Mouse (Mus musculus): Measurements from ENCODE around the gene Fkbp4. TPM values are rescaled to one million over a fixed set of nuclear protein-coding genes. Genes with fewer than 3 reads are reported as not detected.
A peak's percentile ranks its signal among the peaks of the same experiment; 100 is the strongest.

The Fkbp4 gene
- 362 and 541 TPM in 2 replicates for polyA plus RNA-seq (2016; fragmentation: Nextera tagmentation; extraction: Ambion mirVana)

DNA sequence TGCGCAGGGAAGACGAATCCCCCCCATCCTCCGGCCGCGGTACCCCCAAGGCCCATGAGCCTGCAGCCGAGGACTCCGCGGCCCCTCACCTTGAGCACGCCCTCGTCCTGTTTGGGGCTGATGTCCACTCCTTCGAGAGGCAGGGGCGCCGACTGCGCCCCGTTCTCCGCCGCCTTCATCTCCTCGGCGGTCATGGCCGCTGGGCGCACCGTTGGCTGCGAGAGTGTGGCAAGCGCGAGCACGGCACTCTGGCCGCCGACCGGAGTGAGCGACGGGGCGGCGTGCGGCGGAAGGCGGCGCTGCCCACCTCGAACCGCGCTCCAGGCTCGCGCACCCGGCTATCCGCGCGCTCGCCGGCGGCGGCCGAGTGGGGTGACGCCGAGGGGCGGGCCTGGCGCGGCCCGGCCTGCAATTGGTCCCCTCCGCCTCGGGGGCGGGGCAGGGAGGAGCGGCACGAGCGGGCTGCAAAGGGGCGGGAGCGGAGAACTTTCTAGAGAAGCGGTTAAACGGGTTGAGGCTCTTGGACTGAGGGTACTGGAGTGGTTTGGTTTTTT lies at the start of gene Fkbp4:
TSS of gene Fkbp4 (minus strand) at position 361 of the 554 bp plus-strand sequence.
- under 1% methylated on average over 67 of the region's 67 CpGs for WGBS
- Histone ChIP-seq H3K9me3 (no peaks in the 10 kb centered on the region), H3K27me3 (ENCODE audit: insufficient read depth, poor library complexity, severe bottlenecking) (no peaks in the 10 kb centered on the region), H3K4me1 (peaks cover 28% of the 10 kb centered on the region), H3K27ac (peak within 1 kb of the TSS; percentile 99), H3K4me3 (peak within 1 kb of the TSS; percentile 98), H3K36me3 (peaks cover 33% of the 10 kb centered on the region)
- peak; percentile 95 for DNase-seq (ENCODE audit: low spot score)

DNA sequence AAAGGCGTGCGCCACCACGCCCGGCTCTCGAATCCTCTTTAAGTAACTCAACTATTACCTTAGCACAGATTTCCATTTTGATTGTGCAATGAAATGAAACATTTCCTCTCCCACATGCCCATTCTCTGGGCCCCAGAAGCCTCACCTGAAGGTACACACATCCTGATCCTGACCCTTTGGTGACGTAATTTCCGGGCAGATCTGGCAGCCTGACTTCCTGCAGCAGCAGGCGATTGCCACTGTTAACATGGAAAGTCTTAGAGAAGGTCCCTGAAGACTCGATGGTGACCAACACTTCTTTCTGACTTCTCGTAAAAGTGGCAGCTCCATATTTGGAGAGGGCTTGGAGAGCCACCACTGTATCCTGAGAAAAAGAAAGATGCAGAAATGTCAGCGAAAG lies 49.3 kb upstream of the Fkbp4 start:
- H3K4me3 ChIP-seq = no peak overlapping the region
- 82% methylated on average over 11 of the region's 11 CpGs for WGBS
- no peaks in the 10 kb centered on the region for H3K9me3 ChIP-seq
- H3K4me1 ChIP-seq = no peaks in the 10 kb centered on the region
- no peaks in the 10 kb centered on the region for H3K27me3 ChIP-seq (ENCODE audit: insufficient read depth, poor library complexity, severe bottlenecking)
- DNase-seq (ENCODE audit: low spot score) = no peak
- H3K27ac ChIP-seq = no peak overlapping the region
- H3K36me3 ChIP-seq = no peaks in the 10 kb centered on the region

DNA sequence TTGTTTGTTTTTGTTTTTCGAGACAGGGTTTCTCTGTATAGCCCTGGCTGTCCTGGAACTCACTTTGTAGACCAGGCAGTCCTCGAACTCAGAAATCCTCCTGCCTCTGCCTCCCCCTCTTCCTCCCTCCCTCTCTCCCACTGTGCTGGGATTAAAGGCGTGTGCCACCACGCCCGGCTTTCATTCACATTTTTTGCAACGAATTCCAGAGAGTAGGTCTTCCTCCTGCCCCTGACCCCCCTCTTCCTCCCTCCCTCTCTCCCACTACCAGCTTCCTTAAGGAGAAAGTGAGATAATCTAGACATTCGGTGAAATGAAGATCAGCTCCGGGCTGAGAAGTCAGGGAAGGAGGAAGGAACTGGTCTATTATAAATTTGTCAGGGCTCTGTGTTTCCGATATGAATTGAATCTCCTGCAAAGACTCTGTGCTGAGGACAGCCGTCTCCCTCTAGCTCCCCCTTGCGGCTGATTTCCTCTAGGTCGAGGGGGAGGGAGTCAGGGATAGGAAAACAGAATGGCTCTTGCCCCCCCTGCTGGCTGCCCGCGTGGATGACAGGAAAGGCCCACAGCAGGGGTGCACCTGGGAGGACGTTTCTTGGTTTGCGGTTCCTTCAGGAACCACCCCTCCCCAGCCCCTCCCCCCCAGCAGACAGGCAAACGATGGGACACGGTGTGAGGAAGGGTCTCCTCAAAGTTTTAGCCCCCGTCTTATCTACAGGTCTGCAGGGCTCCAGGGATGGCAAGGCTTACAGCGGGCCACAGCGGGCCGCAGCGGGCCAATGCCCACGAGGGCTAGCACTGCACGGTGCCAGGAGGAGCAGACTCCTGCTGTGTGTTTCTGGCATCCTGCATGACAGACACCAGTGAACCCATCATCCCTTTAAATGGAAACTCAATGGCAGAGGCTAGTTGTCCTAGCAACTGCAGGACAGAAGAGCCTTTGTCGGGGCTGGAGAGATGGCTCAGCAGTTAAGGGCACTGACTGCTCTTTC lies 41.3 kb upstream of the Fkbp4 start:
- Histone ChIP-seq H3K4me3 (peak overlapping the region; percentile 45), H3K4me1 (peaks cover 3% of the 10 kb centered on the region; the same call in 1 of the 2 replicates), H3K27me3 (ENCODE audit: insufficient read depth, poor library complexity, severe bottlenecking) (no peaks in the 10 kb centered on the region; the same call in 1 of the 2 replicates), H3K27ac (no peak overlapping the region), H3K36me3 (no peaks in the 10 kb centered on the region), H3K9me3 (no peaks in the 10 kb centered on the region)
- WGBS = 19% methylated on average over 26 of the region's 26 CpGs
- DNase-seq (ENCODE audit: low spot score) = peak; percentile 94

DNA sequence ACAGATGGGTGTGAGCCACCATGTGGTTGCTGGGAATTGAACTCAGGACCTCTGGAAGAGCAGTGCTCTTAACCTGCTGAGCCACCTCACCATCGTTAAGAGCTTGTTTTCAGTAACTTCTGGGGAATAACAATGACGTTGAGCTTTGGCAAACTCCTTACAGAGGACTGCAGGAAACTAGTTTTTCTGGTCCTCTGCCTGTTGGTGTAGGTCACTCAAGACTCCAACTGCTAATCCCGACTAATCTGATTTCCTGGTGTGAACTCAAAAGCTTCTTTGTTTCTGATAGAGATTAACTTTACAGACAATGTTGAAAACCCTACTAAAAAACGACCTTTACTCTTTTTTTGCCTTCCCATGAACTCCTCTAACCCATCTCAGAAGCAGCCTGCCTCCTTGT lies 39.0 kb upstream of the Fkbp4 start:
- WGBS = 12% methylated on average over 4 of the region's 4 CpGs
- no peak for DNase-seq (ENCODE audit: low spot score)
- no peak overlapping the region for H3K4me3 ChIP-seq
- H3K27me3 ChIP-seq (ENCODE audit: insufficient read depth, poor library complexity, severe bottlenecking) = no peaks in the 10 kb centered on the region; the same call in 1 of the 2 replicates
- H3K27ac ChIP-seq = no peak overlapping the region
- no peaks in the 10 kb centered on the region for H3K36me3 ChIP-seq
- no peaks in the 10 kb centered on the region for H3K9me3 ChIP-seq
- peaks cover 3% of the 10 kb centered on the region; the same call in 1 of the 2 replicates for H3K4me1 ChIP-seq

DNA sequence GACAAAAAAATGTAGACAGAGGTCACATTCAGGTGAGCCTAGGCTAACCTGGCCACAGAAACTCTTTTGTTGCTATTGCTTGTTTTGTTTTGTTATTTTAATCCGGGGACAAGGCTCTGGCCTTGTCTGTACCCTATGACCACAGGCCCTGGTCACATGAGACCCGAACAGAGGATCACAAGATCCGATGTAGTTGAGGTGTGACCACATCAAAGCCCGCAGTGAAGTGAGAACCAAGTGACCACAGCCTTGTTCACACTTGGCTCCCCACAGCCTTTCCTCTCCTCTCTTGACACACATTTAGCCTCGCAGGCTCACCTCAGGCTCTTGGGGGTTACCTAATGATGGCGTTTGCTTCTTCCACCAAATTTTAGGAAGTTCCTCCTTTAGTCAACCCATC lies 35.6 kb upstream of the Fkbp4 start:
- Histone ChIP-seq H3K9me3 (no peaks in the 10 kb centered on the region), H3K27ac (no peak overlapping the region), H3K4me1 (peaks cover 4% of the 10 kb centered on the region; the same call in 1 of the 2 replicates), H3K27me3 (ENCODE audit: insufficient read depth, poor library complexity, severe bottlenecking) (no peaks in the 10 kb centered on the region), H3K4me3 (no peak overlapping the region), H3K36me3 (no peaks in the 10 kb centered on the region)
- 85% methylated on average over 6 of the region's 6 CpGs for WGBS
- no peak for DNase-seq (ENCODE audit: low spot score)

DNA sequence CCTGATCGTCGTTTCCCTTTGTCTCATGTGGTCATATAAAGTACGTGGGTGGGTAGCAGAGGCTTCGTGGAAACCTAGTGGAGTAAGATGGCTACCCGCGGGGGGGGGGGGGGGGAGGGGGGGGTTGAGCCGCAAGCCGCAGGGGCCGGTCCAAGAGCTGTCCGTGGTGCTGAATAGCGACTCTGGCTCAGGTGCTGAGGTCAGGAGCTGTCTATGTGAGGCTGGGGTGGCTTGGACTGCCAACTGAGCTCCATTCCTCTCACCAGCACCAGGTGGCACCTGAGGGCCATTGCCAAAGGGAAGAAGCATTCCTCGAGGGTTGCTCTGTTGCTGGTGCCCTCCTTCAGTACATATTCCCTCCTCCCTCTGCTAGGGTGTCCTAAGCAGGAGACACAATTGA lies 31.0 kb upstream of the Fkbp4 start:
- Histone ChIP-seq H3K9me3 (no peaks in the 10 kb centered on the region), H3K27ac (no peak overlapping the region), H3K36me3 (no peaks in the 10 kb centered on the region), H3K27me3 (ENCODE audit: insufficient read depth, poor library complexity, severe bottlenecking) (no peaks in the 10 kb centered on the region), H3K4me3 (no peak overlapping the region), H3K4me1 (peaks cover 4% of the 10 kb centered on the region; the same call in 1 of the 2 replicates)
- peak; percentile 77 for DNase-seq (ENCODE audit: low spot score)
- 7% methylated on average over 12 of the region's 12 CpGs for WGBS

DNA sequence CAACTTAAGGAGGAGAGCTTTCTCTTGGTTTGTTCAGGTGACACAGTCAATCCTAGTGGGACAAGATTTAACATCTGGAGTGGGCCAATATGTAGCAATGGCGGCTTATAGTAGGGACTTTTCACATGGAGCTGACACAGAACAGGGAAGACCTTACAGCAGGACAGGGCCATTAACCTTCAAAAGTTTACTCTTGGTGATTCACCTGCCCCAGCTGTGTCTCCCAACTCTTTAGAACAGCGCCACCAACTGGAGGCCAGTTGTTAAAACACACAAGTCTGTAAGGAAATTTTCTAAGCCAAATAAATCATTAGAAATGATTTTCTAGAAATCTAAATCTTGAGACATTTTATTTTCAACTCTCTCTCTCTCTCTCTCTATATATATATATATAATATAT lies 28.8 kb upstream of the Fkbp4 start:
- Histone ChIP-seq H3K27me3 (ENCODE audit: insufficient read depth, poor library complexity, severe bottlenecking) (no peaks in the 10 kb centered on the region), H3K9me3 (no peaks in the 10 kb centered on the region), H3K27ac (no peak overlapping the region), H3K4me1 (peaks cover 4% of the 10 kb centered on the region; the same call in 1 of the 2 replicates), H3K36me3 (no peaks in the 10 kb centered on the region), H3K4me3 (no peak overlapping the region)
- peak; percentile 27 for DNase-seq (ENCODE audit: low spot score)
- WGBS = 28% methylated on average over 2 of the region's 2 CpGs

DNA sequence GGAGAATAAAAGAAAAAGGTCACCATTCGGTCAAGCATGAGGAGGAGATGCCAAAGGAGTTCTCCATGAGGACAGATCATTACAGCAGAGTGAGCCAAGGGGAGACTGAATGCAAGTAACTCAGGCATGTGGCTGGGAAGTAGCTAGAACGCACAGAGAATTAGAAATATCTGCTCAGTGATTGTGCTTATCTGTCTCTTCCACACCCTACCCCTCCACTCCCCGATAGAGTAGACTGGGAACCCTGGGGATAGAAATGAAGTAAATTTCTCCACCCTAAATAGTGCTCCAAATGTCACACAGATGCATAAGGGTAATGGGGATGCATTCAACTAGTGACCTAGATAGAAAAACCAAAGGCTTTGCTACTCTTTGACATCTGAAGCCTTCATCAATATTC lies 28.1 kb upstream of the Fkbp4 start:
- Histone ChIP-seq H3K27ac (no peak overlapping the region), H3K9me3 (no peaks in the 10 kb centered on the region), H3K36me3 (no peaks in the 10 kb centered on the region), H3K4me1 (peaks cover 4% of the 10 kb centered on the region; the same call in 1 of the 2 replicates), H3K4me3 (no peak overlapping the region), H3K27me3 (ENCODE audit: insufficient read depth, poor library complexity, severe bottlenecking) (no peaks in the 10 kb centered on the region)
- 44% methylated on average over 3 of the region's 3 CpGs for WGBS
- DNase-seq (ENCODE audit: low spot score) = peak; percentile 24

DNA sequence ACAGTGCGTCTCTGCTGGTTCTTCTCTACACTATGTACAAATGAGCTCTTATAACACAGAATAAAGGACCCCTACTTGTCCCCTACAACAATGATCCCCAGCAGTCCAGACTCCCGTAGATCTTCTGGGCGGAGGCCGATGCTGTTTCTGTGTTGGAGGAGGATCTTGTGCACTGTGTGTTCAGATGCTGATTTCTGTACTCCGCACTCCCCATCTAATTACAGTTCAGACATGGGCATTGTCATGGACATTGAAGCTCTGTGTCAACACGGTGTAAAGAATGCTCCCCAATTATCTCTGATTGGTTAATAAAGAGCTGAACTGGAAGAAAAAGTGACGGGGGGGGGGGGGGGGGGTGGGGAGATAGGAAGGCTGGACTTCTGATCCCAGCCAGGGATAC lies 27.6 kb upstream of the Fkbp4 start:
- 69% methylated on average over 7 of the region's 7 CpGs for WGBS
- H3K27me3 ChIP-seq (ENCODE audit: insufficient read depth, poor library complexity, severe bottlenecking) = no peaks in the 10 kb centered on the region
- DNase-seq (ENCODE audit: low spot score) = no peak
- H3K4me1 ChIP-seq = peaks cover 4% of the 10 kb centered on the region; the same call in 1 of the 2 replicates
- no peaks in the 10 kb centered on the region for H3K36me3 ChIP-seq
- no peaks in the 10 kb centered on the region for H3K9me3 ChIP-seq
- no peak overlapping the region for H3K27ac ChIP-seq
- no peak overlapping the region for H3K4me3 ChIP-seq

DNA sequence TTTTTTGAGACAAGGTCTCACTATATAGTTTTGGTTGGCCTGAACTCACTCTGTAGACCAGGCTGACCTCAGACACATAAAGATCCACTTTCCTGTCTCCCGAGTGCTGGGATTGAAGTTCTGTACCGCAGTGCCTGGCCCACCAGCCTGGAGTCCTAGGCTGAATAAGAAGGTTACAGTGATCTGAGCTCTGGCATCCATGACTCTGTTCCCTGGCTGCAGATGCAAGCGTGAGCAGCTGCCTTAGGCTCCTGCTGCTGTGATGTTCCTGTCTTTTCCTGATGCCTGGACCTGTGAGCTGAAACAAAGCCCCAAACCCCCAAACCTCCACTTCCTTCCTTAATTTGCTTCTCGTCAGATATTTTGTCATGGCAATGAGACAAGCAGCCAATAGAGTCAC lies 26.5 kb upstream of the Fkbp4 start:
- Histone ChIP-seq H3K27ac (no peak overlapping the region), H3K4me1 (peaks cover 4% of the 10 kb centered on the region; the same call in 1 of the 2 replicates), H3K27me3 (ENCODE audit: insufficient read depth, poor library complexity, severe bottlenecking) (no peaks in the 10 kb centered on the region), H3K9me3 (no peaks in the 10 kb centered on the region), H3K36me3 (no peaks in the 10 kb centered on the region), H3K4me3 (no peak overlapping the region)
- 78% methylated on average over 4 of the region's 4 CpGs for WGBS
- DNase-seq (ENCODE audit: low spot score) = peak; percentile 66

DNA sequence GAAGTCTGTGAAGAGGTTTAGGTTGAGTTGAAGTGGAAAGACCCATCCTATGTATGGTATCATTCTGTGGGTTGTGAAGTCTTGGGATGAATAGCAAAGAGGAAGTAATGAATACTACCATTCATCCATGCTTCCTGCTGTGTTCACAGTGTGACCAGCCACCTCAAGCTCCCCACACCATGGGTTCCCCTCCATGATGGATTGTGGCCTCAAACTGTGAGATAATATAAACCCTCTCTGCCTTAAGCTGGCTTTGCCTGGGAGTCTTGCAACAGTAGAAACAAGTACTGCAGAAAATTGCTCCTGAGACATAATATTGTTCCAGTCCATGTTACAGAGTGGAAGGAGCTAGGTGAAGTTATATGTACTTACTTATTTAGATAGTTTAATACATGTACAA lies 23.1 kb upstream of the Fkbp4 start:
- no peaks in the 10 kb centered on the region for H3K27me3 ChIP-seq (ENCODE audit: insufficient read depth, poor library complexity, severe bottlenecking)
- H3K4me3 ChIP-seq = no peak overlapping the region
- H3K9me3 ChIP-seq = no peaks in the 10 kb centered on the region
- no peaks in the 10 kb centered on the region for H3K4me1 ChIP-seq
- H3K27ac ChIP-seq = no peak overlapping the region
- H3K36me3 ChIP-seq = no peaks in the 10 kb centered on the region
- peak; percentile 52 for DNase-seq (ENCODE audit: low spot score)

DNA sequence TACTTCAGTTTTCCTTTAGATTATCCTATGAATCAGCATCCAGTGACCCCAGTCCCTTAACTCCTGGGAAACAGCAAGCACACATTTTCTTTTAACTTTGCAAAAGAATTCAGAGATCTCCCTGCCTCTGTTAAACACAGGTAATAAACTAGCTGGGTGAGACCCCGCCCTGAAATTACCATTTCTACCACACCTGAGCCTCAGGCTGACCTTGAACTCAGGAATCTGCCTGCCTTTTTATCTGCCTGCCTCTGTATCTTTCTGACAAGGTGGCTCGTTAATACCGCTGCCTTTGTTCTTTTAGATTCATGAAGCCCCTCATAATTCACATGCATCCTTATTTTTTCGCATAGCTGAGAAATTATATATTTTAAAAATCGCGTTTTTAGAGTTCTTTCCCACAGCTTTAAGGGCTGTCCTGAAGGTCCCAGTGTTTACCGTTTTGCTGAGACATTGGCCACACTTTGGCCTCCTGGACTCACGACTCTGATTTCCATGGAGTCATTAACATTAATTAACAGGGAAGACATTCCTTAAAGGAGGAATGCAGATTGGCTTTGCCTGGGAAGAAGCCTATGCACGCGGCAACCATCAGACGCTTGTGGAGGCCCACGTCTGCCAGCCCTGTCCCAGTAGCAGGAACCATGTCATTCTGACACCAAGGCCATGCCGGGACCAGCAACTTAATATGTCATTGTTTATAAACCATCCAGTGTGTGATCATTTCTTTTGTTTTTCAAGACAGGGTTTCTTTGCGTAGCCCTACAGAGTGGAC lies 22.4 kb upstream of the Fkbp4 start:
- DNase-seq (ENCODE audit: low spot score) = no peak
- no peak overlapping the region for H3K27ac ChIP-seq
- WGBS = 76% methylated on average over 14 of the region's 14 CpGs

More for the DNA sequence above, 22.4 kb upstream of the Fkbp4 start:
- H3K4me3 ChIP-seq = no peak overlapping the region
- H3K36me3 ChIP-seq = no peaks in the 10 kb centered on the region
- H3K27me3 ChIP-seq (ENCODE audit: insufficient read depth, poor library complexity, severe bottlenecking) = no peaks in the 10 kb centered on the region
- no peaks in the 10 kb centered on the region for H3K9me3 ChIP-seq
- no peaks in the 10 kb centered on the region for H3K4me1 ChIP-seq
